Mouse (Mus musculus) brain, embryonic 14.5 days (tissue): ENCODE results near the gene Jsrp1. TPM values are rescaled to one million over a fixed set of nuclear protein-coding genes. Genes with fewer than 3 reads are reported as not detected.

Experiments used
- DNase-seq: peaks from one replicate; pipeline ENCODE4 v3.0.0-alpha.2; 2011; ENCODE audit warnings: low read depth
- CTCF ChIP-seq: fragments of 200-500 bp; IDR thresholded peaks from 2 replicates; pipeline ENCODE4 v1.5.1; 2012; ENCODE audit warnings: inconsistent platforms, mild to moderate bottlenecking, moderate library complexity, borderline replicate concordance; ENCODE audit not compliant: insufficient read depth, insufficient read length; ENCODE audit errors: extremely low read depth
- POLR2A ChIP-seq: fragments of 200-500 bp; IDR thresholded peaks from 2 replicates; pipeline ENCODE4 v1.6.1; 2012; ENCODE audit warnings: mild to moderate bottlenecking, inconsistent platforms, borderline replicate concordance; ENCODE audit not compliant: poor library complexity, insufficient read depth, insufficient read length, severe bottlenecking; ENCODE audit errors: extremely low read depth
- polyA plus RNA-seq: library from polyadenylated mRNA; depleted of rRNA; stranded (reverse); fragments of >200 nt; gene quantifications from 2 replicates; pipeline ENCODE4 v1.2.3, GENCODE M21; 2012; rRNA removed

Gene Jsrp1
- polyA plus RNA-seq, 1 experiment = 0.21 TPM

DNA sequence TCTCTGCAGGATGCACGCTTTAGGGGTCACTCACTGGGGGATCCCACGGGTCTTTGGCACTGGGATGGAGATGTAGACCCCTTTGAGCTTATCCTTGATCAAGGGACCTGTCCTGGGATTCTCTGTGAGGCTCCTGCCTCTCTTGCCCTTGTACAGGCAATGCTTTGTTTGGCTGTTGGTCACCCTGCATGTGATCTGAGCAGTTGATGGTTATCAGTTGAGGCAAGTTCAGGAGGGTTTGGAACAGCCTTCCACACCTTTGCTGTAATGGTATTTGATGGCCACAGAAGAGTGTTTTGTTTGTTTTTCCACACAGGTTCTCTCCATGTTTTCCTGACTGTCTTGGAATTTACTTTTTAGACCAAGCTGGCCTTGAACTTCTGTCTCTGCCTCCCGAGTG is 51.5 kb downstream of the Jsrp1 start:
- no peak for TF ChIP-seq CTCF
- no peak for TF ChIP-seq POLR2A
- DNase-seq = no peak

DNA sequence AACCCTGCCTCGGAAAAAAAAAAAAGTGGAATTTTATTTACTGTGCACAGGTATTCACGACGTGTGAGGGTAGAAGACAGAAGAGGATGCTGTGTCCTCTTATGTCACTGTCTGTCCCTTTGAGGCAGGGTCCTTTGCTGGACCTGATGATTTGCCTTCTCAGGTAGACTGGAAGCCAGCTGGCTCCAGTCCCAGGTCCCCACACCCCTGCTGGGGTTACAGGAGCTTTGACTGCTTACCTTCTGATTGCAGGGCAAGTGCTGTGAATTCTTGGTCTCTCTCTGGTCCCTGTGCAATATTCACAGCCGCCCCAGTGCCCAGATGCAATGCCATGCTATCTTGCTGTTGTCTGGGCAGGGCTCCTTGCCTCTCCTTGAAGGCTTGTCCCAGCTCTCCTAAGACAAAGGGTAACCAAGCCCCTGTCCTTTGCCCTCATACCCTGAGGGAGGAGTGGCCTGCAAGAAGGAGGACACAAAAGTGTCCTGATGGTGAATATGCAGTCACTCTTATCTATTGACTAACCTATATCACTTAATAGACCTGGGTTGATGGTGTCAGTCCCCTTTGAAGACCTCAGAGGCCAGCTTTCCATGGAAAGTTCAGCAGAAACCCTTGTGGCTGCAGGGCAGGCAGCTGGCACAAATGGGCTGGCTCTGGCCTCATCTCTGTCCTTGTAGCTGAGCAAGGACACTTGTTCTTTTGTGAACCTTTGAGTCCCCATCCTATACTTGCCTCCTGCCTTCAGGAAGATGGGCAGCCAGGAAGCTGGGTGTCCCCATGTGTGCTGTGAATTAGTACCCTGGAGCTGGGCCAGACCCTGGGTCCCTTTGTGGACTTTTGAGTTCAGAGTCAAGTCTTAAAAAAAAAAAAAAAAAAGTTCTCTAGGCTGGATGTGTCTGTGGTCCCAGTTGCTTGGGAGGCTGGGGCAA is 52.4 kb downstream of the Jsrp1 start:
- no peak for DNase-seq
- TF ChIP-seq POLR2A (no peak), CTCF (no peak)

DNA sequence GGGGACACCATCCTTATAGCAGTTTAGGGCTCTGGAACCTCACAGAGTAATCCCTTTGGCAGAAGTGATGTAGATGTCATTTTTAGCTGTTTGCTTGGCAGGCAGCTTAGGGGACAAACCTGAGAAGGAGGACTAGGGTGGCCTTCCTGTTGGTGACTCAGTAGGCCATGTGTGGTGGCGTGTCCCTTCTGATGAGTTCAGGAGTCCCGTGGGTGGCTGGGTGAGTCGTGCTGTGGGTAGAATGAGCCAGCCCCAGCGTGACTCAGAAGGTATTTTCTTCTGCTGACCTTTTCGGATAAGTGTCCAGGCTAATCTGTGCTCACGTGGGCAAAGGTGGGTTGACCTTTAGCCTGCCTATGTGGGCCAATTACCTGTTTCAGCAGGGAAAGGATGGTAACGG is 54.6 kb downstream of the Jsrp1 start:
- no peak for DNase-seq
- TF ChIP-seq CTCF (no peak), POLR2A (no peak)

Other genes starting within 250 kb of the Jsrp1 start
- 12.2 and 15.9 TPM in 2 replicates for gene Klf16, start 236.2 kb downstream of the Jsrp1 start, polyA plus RNA-seq
- gene Abhd17a, start 223.2 kb downstream of the Jsrp1 start, polyA plus RNA-seq = 170 and 188 TPM in 2 replicates
- gene Scamp4, start 210.6 kb downstream of the Jsrp1 start, polyA plus RNA-seq = 62.0 and 62.5 TPM in 2 replicates
- gene Adat3, start 210.6 kb downstream of the Jsrp1 start, polyA plus RNA-seq = 12.7 and 17.3 TPM in 2 replicates
- gene Gm49322, start 207.5 kb downstream of the Jsrp1 start, polyA plus RNA-seq = 4.2 and 4.5 TPM in 2 replicates
- gene Csnk1g2, start 190.7 kb downstream of the Jsrp1 start, polyA plus RNA-seq = 213 and 237 TPM in 2 replicates
- gene Btbd2, start 156.4 kb downstream of the Jsrp1 start, polyA plus RNA-seq = 91.9 and 113 TPM in 2 replicates
- 96.9 and 115 TPM in 2 replicates for gene Mknk2, start 135.4 kb downstream of the Jsrp1 start, polyA plus RNA-seq
- 36.9 and 47.3 TPM in 2 replicates for gene Mob3a, start 111.5 kb downstream of the Jsrp1 start, polyA plus RNA-seq
- 47.6 and 70.2 TPM in 2 replicates for gene Izumo4, start 111.3 kb downstream of the Jsrp1 start, polyA plus RNA-seq
- 155 and 176 TPM in 2 replicates for gene Ap3d1, start 71.2 kb downstream of the Jsrp1 start, polyA plus RNA-seq
- 36.1 and 77.6 TPM in 2 replicates for gene Dot1l, start 58.3 kb downstream of the Jsrp1 start, polyA plus RNA-seq
- 76.3 and 77.0 TPM in 2 replicates for gene Sf3a2, start 15.3 kb downstream of the Jsrp1 start, polyA plus RNA-seq
- 88.7 and 125 TPM in 2 replicates for gene Plekhj1, start 14.9 kb downstream of the Jsrp1 start, polyA plus RNA-seq
- 1.7 and 2.1 TPM in 2 replicates for gene Amh, start 8.3 kb downstream of the Jsrp1 start, polyA plus RNA-seq
- 685 and 1,025 TPM in 2 replicates for gene Oaz1, start 13.2 kb upstream of the Jsrp1 start, polyA plus RNA-seq
- 5.2 and 7.7 TPM in 2 replicates for gene Lingo3, start 30.5 kb upstream of the Jsrp1 start, polyA plus RNA-seq
- 278 and 393 TPM in 2 replicates for gene Lsm7, start 41.7 kb upstream of the Jsrp1 start, polyA plus RNA-seq
- gene Sppl2b, start 41.8 kb upstream of the Jsrp1 start, polyA plus RNA-seq = 110 and 134 TPM in 2 replicates
- 0.22 and 0.26 TPM in 2 replicates for gene Tmprss9, start 58.4 kb upstream of the Jsrp1 start, polyA plus RNA-seq
- 174 and 253 TPM in 2 replicates for gene Timm13, start 87.5 kb upstream of the Jsrp1 start, polyA plus RNA-seq
- gene Lmnb2, start 104.7 kb upstream of the Jsrp1 start, polyA plus RNA-seq = 58.8 and 72.3 TPM in 2 replicates
- gene Gadd45b, start 116.6 kb upstream of the Jsrp1 start, polyA plus RNA-seq = 8.4 and 8.5 TPM in 2 replicates
- 13.3 and 13.6 TPM in 2 replicates for gene Gng7, start 201.4 kb upstream of the Jsrp1 start, polyA plus RNA-seq
- 41.5 and 66.5 TPM in 2 replicates for gene Diras1, start 212.2 kb upstream of the Jsrp1 start, polyA plus RNA-seq
- gene Slc39a3, start 223.9 kb upstream of the Jsrp1 start, polyA plus RNA-seq = 70.0 and 77.9 TPM in 2 replicates
- gene Sgta, start 246.7 kb upstream of the Jsrp1 start, polyA plus RNA-seq = 326 and 369 TPM in 2 replicates